Mouse (Mus musculus) thymus, postnatal 0 days (tissue): ENCODE measurements around the gene Upf3a. TPM values are rescaled to one million over a fixed set of nuclear protein-coding genes. Genes with fewer than 3 reads are reported as not detected.
"Not testable (repeated sequence)": the region's sequence is repeated elsewhere in the genome, so short reads cannot be mapped to it uniquely, and the experiment has no call there.

ENCODE experiments used
- DNase-seq: peaks from one replicate; pipeline ENCODE4 v3.0.0-alpha.2; 2015; ENCODE audit warnings: low spot score
- polyA plus RNA-seq: library from polyadenylated mRNA; unstranded; fragments of >200 nt; fragmentation: Nextera tagmentation; extraction: Ambion mirVana; gene quantifications from 2 replicates; pipeline ENCODE4 v1.2.1, GENCODE M21; 2015

The Upf3a gene
- polyA plus RNA-seq, result 37.6 and 45.9 TPM in 2 replicates

GRCm38 (mm10) chr8:13785250-13785763, at the start of gene Upf3a:
Gene Upf3a, plus strand, starts transcription at chr8:13785615.
- peak; percentile 95 for DNase-seq

GRCm38 (mm10) chr8:13740323-13740770, 45.1 kb upstream of the Upf3a start:
- DNase-seq, result peak; percentile 81

GRCm38 (mm10) chr8:13740817-13741613, 44.4 kb upstream of the Upf3a start:
- no peak for DNase-seq

DNA sequence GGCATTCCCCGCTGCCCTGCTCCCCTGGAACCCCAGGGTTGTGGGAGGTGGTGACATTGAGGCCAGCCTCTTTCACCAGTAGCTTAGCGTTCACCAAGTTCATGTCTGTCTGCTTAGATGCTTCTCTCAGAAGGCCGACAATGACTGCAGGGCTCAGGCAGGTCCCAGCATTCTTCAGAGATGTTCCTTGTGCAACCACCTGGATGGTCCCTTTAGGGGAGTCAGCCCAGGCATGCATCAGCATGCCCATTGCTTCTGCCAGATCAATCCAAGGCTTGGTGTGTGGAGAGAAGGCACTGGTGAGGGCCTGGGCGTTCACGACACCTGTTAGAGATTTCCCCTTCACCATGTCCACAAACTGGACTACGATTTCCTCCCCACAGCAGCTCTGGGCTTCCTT, 39.2 kb upstream of the Upf3a start:
- DNase-seq, result not testable (repeated sequence)

DNA sequence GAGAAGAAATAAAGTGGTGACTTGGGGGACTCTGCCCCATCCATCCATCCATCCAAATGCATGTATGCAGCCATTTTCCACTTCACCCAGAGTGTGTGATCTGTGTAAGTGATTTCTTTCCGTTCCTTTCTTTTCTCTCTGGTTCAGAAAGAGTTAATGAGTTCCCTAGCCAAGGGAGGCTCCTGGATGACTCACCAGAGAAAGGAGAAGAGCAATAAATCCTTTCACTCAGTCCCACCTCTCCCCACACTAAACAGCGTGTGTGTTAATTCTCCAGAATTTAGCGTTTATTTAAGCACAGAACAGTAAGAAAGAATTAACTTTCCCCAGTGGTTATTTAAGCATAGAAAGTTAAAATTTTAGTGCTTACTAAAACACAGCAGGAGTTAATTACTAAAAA, 37.8 kb upstream of the Upf3a start:
- DNase-seq, result no peak

DNA sequence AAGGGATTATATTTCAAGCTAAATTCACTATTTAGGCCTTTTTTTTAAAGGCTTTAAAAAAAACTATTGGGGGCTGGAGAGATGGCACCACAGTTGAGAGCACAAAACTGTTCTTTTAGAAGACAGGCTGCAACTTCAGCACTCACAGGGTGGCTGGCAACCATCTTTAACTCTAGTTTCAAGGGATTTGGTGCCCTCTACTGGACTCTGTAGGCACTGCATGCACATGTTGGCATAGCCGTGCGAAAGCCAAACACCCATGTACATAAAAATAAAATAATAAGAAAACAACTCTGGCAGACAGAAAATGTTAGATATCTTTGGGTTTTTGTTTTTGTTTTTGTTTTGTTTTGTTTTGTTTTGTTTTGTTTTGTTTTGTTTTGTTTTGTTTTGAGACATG, 31.7 kb upstream of the Upf3a start:
- DNase-seq, result peak; percentile 84

GRCm38 (mm10) chr8:13756480-13756879, 28.9 kb upstream of the Upf3a start:
- DNase-seq, result no peak

DNA sequence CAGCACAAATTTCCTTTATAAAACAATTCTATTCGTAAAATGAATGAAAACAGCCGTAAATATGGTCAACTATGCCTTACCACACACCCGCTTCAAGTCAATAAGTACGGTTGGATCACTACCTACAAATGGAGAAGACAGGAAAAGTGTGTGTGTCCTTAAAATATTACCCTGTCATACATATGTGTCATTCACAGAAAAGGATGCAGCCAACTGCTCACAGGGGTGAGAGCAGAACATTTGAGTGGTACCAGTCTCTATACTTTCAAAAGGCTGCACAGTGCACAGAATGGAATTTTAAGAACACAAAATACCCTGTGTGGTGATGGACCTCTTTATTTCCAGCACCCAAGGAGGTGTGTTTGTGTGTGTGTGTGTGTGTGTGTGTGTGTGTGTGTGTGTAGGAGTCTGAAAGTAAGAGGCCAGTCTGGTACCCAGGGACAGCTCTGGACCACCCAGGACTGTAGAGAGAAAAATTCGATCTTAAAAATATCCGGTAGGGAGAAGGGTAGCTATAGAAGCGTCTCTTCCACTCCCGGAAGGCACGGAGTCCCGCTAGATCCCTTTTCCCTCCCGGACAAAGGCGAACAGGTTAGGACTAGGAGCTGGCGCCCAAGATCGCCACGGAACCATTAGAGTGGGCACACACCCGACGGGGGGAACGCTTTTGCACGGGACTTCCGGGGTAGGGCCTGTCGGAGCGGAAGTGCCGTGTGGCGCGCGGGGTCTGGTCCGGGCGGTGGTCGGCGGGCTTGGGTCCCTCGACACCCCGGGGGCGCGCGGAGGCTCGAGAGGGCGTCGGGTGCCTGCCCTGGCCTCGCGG, 28.2 kb upstream of the Upf3a start, which contains the start of gene Cdc16:
Gene Cdc16 (plus strand): TSS at position 695 of the 823 bp plus-strand sequence.
- peak; percentile 86 for DNase-seq

DNA sequence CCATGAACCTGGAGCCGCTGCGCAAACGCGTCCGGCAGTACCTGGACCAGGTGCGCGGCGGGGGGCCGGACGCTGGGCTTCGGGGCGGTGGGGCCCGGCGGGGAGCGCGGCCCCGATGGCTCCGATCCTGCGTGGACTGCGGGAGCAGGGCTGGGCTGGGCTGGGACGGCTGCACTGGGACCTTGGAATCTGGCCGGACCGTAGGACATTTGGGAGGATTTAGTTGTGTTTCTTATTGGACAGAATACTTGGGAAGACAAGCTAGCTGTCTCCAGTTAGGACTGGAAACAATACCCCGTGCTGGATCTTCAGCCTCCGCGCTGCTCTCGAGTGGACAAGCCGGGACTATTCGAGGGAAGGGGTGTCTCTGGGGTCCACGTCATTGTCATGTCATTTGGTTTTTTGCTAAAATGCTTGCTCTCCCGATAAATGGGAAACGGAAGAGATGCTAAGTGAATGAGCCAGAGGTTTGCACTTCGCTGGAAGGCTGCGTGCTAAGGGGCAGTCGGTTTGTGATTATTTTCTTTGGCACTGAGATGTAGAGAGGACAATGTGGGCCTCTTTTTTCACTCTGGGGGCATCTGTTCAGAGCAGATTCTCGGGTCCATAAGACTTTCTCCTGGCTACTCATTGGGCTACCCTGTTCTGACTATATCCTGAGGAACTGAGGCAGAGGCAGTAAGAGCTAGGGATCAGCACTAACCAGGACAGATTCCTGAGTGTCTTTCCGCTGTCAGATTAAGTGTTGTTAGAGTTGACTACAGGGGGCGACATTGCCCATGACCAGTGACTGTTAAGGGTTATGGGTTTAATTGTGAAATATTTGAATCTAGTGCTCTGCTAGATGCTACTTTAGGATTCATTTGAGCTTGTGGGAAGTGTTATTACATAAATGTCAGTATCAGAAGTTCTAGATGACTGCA, 27.3 kb upstream of the Upf3a start:
- peak; percentile 65 for DNase-seq

- DNase-seq, result no peak
These were observed 16.2 kb upstream of the Upf3a start for GRCm38 (mm10) chr8:13769206-13769605.

DNA sequence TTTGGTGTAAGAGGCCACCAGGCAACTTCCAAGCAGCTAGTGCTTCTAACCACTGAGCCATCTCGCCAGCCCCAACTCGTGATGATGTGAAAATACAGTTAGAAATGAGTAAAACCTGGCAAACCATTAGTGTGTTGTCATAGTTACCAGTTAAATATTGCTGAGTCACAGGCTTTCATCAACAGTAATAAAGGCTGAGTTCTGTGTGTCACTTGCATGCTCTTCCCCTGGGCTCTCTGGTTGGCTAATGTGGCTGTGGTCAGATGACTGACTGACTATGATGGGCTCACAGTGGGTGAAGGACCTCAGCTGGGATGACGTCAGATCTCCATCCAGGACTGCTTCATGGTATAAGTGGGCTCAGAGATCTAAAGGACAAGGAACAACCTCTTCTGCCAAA, 4.9 kb upstream of the Upf3a start:
- DNase-seq, result no peak

GRCm38 (mm10) chr8:13785764-13786299, 417 bp downstream of the Upf3a start:
- DNase-seq, result peak; percentile 99

DNA sequence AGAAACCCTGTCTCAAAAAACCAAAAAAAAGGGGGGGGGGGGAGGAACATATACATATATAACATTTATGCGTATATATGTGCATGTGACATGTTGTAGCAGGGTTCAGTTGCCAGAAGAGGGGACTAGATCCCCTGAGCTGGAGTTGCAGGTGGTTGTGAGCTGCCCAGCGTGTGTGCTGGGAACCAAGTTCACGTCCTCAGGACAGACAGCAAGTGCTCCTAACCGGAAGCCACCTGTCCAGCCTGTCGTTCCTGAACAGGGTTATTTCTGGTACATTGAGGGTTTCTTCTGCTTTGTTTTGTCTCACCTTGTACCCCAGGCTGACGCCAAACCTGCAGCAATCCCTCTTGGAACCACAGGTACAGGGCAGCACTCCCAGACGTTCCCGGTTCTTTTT, 4.2 kb downstream of the Upf3a start:
- no peak for DNase-seq

- DNase-seq, result no peak
These were observed 7.8 kb downstream of the Upf3a start for GRCm38 (mm10) chr8:13793097-13793745.

DNA sequence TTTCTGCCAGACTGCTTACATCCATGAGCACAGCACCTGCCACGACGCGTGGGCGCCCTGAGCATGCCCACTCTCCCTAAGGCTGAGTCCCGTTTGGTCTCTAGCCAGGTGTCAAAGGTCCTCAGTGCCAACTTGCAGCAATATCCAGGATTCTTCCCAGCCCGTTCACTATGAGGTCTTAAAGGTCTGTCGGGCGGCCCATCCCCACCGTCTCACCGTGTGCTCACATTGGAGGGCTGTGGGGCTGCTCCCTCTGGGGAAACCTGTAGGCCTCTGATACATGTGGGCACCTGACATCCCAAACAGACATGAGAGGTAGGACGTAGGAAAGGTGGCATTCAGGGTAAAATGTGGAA, 8.3 kb downstream of the Upf3a start:
- DNase-seq, result no peak

- DNase-seq, result no peak
These were observed 12.3 kb downstream of the Upf3a start for GRCm38 (mm10) chr8:13797676-13798075.

DNA sequence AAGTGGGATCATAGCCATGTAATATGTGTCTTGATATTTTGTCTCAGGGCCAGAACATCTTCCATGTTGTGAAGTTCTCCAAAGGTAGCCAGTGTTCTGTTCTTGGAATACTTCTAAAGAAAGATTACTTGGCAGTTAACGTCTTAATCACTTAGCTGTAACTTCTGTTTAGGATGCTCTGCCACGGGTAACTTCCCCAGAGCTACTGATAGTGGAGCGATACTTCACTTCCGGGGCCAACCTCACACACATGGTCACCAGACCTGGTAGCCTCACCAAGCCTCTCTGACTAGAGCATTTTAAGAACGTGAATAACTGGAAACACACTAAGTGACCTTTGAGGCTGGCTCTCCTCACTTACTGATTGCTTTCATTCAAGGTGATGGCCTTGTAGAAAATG, 14.2 kb downstream of the Upf3a start:
- no peak for DNase-seq

DNA sequence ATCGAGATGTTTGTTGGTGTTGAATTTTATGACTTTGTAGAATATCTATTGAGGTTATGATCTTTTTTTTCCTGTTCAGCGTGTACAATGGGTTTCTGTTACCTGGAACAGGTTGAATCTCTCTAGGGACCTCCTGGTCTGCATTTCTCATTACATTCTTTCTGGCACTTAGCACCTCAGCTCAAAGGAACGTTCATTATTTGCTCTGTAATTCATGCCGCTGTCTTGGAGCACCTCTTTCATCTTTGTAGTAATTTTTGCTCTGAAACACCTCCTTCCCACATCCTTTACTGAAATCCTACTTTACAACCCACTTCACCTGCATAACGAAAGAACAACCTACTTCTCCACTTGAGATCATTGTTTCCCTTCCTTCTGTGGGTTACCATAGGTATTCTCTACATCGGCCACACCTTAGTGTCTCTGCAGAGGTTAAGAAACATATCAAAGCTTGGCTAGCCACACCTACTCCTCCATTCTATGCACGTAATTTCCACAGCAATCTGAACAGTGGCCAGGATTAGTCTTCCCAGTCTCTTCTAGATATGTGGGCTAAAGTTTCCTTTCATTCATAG, 43.3 kb downstream of the Upf3a start:
- DNase-seq, result no peak

- not testable (repeated sequence) for DNase-seq
These were observed 52.9 kb downstream of the Upf3a start, which contains the start of gene AF366264 for GRCm38 (mm10) chr8:13838289-13838688. Gene AF366264, minus strand, starts transcription at chr8:13838389.

GRCm38 (mm10) chr8:13843286-13843685, 57.9 kb downstream of the Upf3a start:
- not testable (repeated sequence) for DNase-seq
